Mouse (Mus musculus): ENCODE data around the gene Tmem121. TPM values are rescaled to one million over a fixed set of nuclear protein-coding genes. Genes with fewer than 3 reads are reported as not detected.

The Tmem121 gene
- polyA plus RNA-seq, 1 experiment from 2014 or later: 0.39 TPM

GRCm38 (mm10) chr12:113154747-113155075 lies 31.0 kb upstream of the Tmem121 start:
- peak overlapping the region; percentile 94 for H3K4me2 ChIP-seq (ENCODE audit: low read depth, low read length)
- no peak overlapping the region for H3K9ac ChIP-seq (ENCODE audit: low read depth, low read length)
- H3K27me3 ChIP-seq (ENCODE audit: control insufficient read depth, insufficient read depth, low read depth, low read length): peaks cover 24% of the 10 kb centered on the region
- no peak for ATAC-seq (ENCODE audit: low read depth)
- no peaks in the 10 kb centered on the region for H3K36me3 ChIP-seq (ENCODE audit: control insufficient read depth, insufficient read depth)
- H3K4me3 ChIP-seq (ENCODE audit: low read depth, low read length): peak overlapping the region; percentile 60
- 73% methylated on average over 6 of the region's 6 CpGs for WGBS (ENCODE audit: insufficient replicate concordance)
- H3K9me3 ChIP-seq (replicated peaks; ENCODE audit: control insufficient read depth, low read length): no peaks in the 10 kb centered on the region
- H3K4me1 ChIP-seq (ENCODE audit: control insufficient read depth, low read depth, low read length): peaks cover 38% of the 10 kb centered on the region
- H3K27ac ChIP-seq (ENCODE audit: low read length): no peak overlapping the region

GRCm38 (mm10) chr12:113155076-113155771 lies 30.5 kb upstream of the Tmem121 start:
- H3K4me3 ChIP-seq (ENCODE audit: low read depth, low read length): peak overlapping the region; percentile 60
- H3K27me3 ChIP-seq (ENCODE audit: control insufficient read depth, insufficient read depth, low read depth, low read length): peaks cover 24% of the 10 kb centered on the region
- 6% methylated on average over 32 of the region's 32 CpGs for WGBS (ENCODE audit: insufficient replicate concordance)
- ATAC-seq (ENCODE audit: low read depth): no peak
- peaks cover 38% of the 10 kb centered on the region for H3K4me1 ChIP-seq (ENCODE audit: control insufficient read depth, low read depth, low read length)
- no peaks in the 10 kb centered on the region for H3K36me3 ChIP-seq (ENCODE audit: control insufficient read depth, insufficient read depth)
- peak overlapping the region; percentile 64 for H3K27ac ChIP-seq (ENCODE audit: low read length)
- H3K9ac ChIP-seq (ENCODE audit: low read depth, low read length): peak overlapping the region; percentile 57
- peak overlapping the region; percentile 94 for H3K4me2 ChIP-seq (ENCODE audit: low read depth, low read length)
- no peaks in the 10 kb centered on the region for H3K9me3 ChIP-seq (replicated peaks; ENCODE audit: control insufficient read depth, low read length)

GRCm38 (mm10) chr12:113155887-113156539 lies 29.7 kb upstream of the Tmem121 start, which contains the start of gene Tedc1:
Tedc1 (plus strand) TSS chr12:113156421.
- Histone ChIP-seq H3K27ac (ENCODE audit: low read length) (peak within 1 kb of the TSS; percentile 75), H3K4me1 (ENCODE audit: control insufficient read depth, low read depth, low read length) (peaks cover 35% of the 10 kb centered on the region), H3K4me3 (ENCODE audit: low read depth, low read length) (peak within 1 kb of the TSS; percentile 84), H3K4me2 (ENCODE audit: low read depth, low read length) (peak within 1 kb of the TSS; percentile 95), H3K9me3 (replicated peaks; ENCODE audit: control insufficient read depth, low read length) (no peaks in the 10 kb centered on the region), H3K27me3 (ENCODE audit: control insufficient read depth, insufficient read depth, low read depth, low read length) (peaks cover 19% of the 10 kb centered on the region), H3K9ac (ENCODE audit: low read depth, low read length) (peak within 1 kb of the TSS; percentile 87), H3K36me3 (ENCODE audit: control insufficient read depth, insufficient read depth) (no peaks in the 10 kb centered on the region)
- peak; percentile 96 for ATAC-seq (ENCODE audit: low read depth)
- under 1% methylated on average over 46 of the region's 46 CpGs for WGBS (ENCODE audit: insufficient replicate concordance)

DNA sequence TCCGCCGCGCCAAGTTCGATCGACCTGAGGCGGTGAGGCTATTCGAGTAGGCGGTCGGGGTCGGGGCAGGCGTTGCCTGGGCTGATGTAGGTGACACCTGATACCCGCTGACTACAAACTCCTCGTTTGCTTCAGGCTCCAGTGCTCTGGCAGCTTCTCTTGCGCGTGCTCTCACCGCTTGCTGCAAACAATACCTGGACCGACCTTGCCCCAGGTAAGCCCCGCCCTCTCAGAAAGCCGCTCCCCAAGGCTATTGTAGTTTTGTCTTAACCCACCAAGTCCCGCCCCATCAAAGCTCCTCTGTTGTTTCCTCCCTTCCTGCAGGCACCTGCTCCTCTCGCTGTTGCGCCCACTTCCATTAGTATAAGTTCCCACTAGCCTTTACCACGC lies 29.2 kb upstream of the Tmem121 start:
- under 1% methylated on average over 23 of the region's 23 CpGs for WGBS (ENCODE audit: insufficient replicate concordance)
- Histone ChIP-seq H3K4me3 (ENCODE audit: low read depth, low read length) (peak overlapping the region; percentile 84), H3K4me2 (ENCODE audit: low read depth, low read length) (peak overlapping the region; percentile 95), H3K36me3 (ENCODE audit: control insufficient read depth, insufficient read depth) (no peaks in the 10 kb centered on the region), H3K4me1 (ENCODE audit: control insufficient read depth, low read depth, low read length) (peaks cover 30% of the 10 kb centered on the region), H3K9ac (ENCODE audit: low read depth, low read length) (peak overlapping the region; percentile 87), H3K9me3 (replicated peaks; ENCODE audit: control insufficient read depth, low read length) (no peaks in the 10 kb centered on the region), H3K27ac (ENCODE audit: low read length) (peak overlapping the region; percentile 75), H3K27me3 (ENCODE audit: control insufficient read depth, insufficient read depth, low read depth, low read length) (peaks cover 14% of the 10 kb centered on the region)
- ATAC-seq (ENCODE audit: low read depth): no peak

DNA sequence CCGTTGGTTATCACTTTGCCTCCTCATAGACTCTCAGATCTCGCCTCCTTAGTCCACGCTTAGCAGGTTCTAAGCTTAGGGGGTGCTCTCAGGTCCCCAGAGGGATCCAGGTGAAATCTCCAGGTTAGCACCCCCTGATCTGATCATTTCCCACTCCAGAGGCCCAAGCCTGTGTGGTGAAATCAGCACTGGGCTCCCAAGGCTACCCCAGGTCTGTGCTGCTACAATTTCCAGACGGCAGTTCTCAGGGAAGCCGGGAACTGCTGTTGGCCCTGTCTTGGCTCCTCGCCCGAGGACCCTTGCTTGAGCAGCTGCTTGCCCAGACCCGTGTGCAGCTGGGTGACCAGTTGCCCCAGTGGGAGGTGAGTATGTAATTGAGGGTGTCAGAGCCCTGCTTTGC lies 28.7 kb upstream of the Tmem121 start:
- Histone ChIP-seq H3K9me3 (replicated peaks; ENCODE audit: control insufficient read depth, low read length) (no peaks in the 10 kb centered on the region), H3K27me3 (ENCODE audit: control insufficient read depth, insufficient read depth, low read depth, low read length) (peaks cover 9% of the 10 kb centered on the region), H3K36me3 (ENCODE audit: control insufficient read depth, insufficient read depth) (no peaks in the 10 kb centered on the region), H3K27ac (ENCODE audit: low read length) (no peak overlapping the region), H3K4me1 (ENCODE audit: control insufficient read depth, low read depth, low read length) (peaks cover 25% of the 10 kb centered on the region), H3K4me2 (ENCODE audit: low read depth, low read length) (peak overlapping the region; percentile 95), H3K4me3 (ENCODE audit: low read depth, low read length) (peak overlapping the region; percentile 84), H3K9ac (ENCODE audit: low read depth, low read length) (peak overlapping the region; percentile 87)
- no peak for ATAC-seq (ENCODE audit: low read depth)
- 44% methylated on average over 8 of the region's 8 CpGs for WGBS (ENCODE audit: insufficient replicate concordance)

DNA sequence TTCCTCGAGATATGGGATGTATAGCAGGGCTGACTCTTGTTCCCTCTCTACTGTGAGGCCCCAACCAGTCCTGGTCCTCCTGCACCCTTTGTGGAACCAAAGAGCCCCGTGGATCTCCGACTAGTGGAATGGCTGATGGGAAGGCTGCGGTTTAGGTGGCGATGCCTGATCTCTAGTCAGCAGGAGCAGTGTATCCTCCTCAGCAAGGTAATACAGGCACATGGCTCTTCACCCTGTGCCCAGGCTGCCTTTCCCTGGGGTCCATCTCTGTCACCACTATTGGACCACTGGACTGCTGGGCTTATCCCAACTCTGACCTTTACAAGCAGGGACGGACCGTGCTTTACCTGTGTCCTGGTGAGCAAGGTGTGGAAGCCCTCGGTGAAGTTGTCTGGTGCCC lies 28.2 kb upstream of the Tmem121 start:
- no peak for ATAC-seq (ENCODE audit: low read depth)
- Histone ChIP-seq H3K27me3 (ENCODE audit: control insufficient read depth, insufficient read depth, low read depth, low read length) (0 out of 2 replicates have a peak, but pooled peaks cover 5% of the 10 kb centered on the region), H3K9ac (ENCODE audit: low read depth, low read length) (no peak overlapping the region), H3K9me3 (replicated peaks; ENCODE audit: control insufficient read depth, low read length) (no peaks in the 10 kb centered on the region), H3K4me2 (ENCODE audit: low read depth, low read length) (peak overlapping the region; percentile 95; the same call in 1 of the 2 replicates), H3K27ac (ENCODE audit: low read length) (no peak overlapping the region), H3K4me3 (ENCODE audit: low read depth, low read length) (no peak overlapping the region), H3K4me1 (ENCODE audit: control insufficient read depth, low read depth, low read length) (peaks cover 20% of the 10 kb centered on the region), H3K36me3 (ENCODE audit: control insufficient read depth, insufficient read depth) (no peaks in the 10 kb centered on the region)
- 85% methylated on average over 8 of the region's 8 CpGs for WGBS (ENCODE audit: insufficient replicate concordance)

GRCm38 (mm10) chr12:113157971-113158370 lies 27.8 kb upstream of the Tmem121 start:
- H3K27ac ChIP-seq (ENCODE audit: low read length): no peak overlapping the region
- H3K4me2 ChIP-seq (ENCODE audit: low read depth, low read length): no peak overlapping the region
- H3K9me3 ChIP-seq (replicated peaks; ENCODE audit: control insufficient read depth, low read length): no peaks in the 10 kb centered on the region
- 81% methylated on average over 8 of the region's 8 CpGs for WGBS (ENCODE audit: insufficient replicate concordance)
- peaks cover 2% of the 10 kb centered on the region; the same call in 1 of the 2 replicates for H3K36me3 ChIP-seq (ENCODE audit: control insufficient read depth, insufficient read depth)
- peaks cover 18% of the 10 kb centered on the region for H3K4me1 ChIP-seq (ENCODE audit: control insufficient read depth, low read depth, low read length)
- ATAC-seq (ENCODE audit: low read depth): no peak
- H3K4me3 ChIP-seq (ENCODE audit: low read depth, low read length): no peak overlapping the region
- H3K9ac ChIP-seq (ENCODE audit: low read depth, low read length): no peak overlapping the region
- 0 out of 2 replicates have a peak, but pooled peaks cover 5% of the 10 kb centered on the region for H3K27me3 ChIP-seq (ENCODE audit: control insufficient read depth, insufficient read depth, low read depth, low read length)

GRCm38 (mm10) chr12:113163561-113164006 lies 22.1 kb upstream of the Tmem121 start:
- Histone ChIP-seq H3K4me1 (ENCODE audit: control insufficient read depth, low read depth, low read length) (no peaks in the 10 kb centered on the region), H3K27ac (ENCODE audit: low read length) (no peak overlapping the region), H3K4me2 (ENCODE audit: low read depth, low read length) (no peak overlapping the region), H3K36me3 (ENCODE audit: control insufficient read depth, insufficient read depth) (peaks cover 7% of the 10 kb centered on the region), H3K9ac (ENCODE audit: low read depth, low read length) (no peak overlapping the region), H3K4me3 (ENCODE audit: low read depth, low read length) (no peak overlapping the region), H3K27me3 (ENCODE audit: control insufficient read depth, insufficient read depth, low read depth, low read length) (no peaks in the 10 kb centered on the region), H3K9me3 (replicated peaks; ENCODE audit: control insufficient read depth, low read length) (no peaks in the 10 kb centered on the region)
- WGBS (ENCODE audit: insufficient replicate concordance): 83% methylated on average over 11 of the region's 11 CpGs
- no peak for ATAC-seq (ENCODE audit: low read depth)

GRCm38 (mm10) chr12:113168031-113168536 lies 17.6 kb upstream of the Tmem121 start:
- ATAC-seq (ENCODE audit: low read depth): peak; percentile 35; the same call in 1 of the 2 replicates

More at GRCm38 (mm10) chr12:113168031-113168536, 17.6 kb upstream of the Tmem121 start:
- WGBS (ENCODE audit: insufficient replicate concordance): 15% methylated on average over 9 of the region's 9 CpGs
- Histone ChIP-seq H3K4me1 (ENCODE audit: control insufficient read depth, low read depth, low read length) (no peaks in the 10 kb centered on the region), H3K9me3 (replicated peaks; ENCODE audit: control insufficient read depth, low read length) (no peaks in the 10 kb centered on the region), H3K9ac (ENCODE audit: low read depth, low read length) (no peak overlapping the region), H3K4me3 (ENCODE audit: low read depth, low read length) (no peak overlapping the region), H3K27ac (ENCODE audit: low read length) (no peak overlapping the region), H3K4me2 (ENCODE audit: low read depth, low read length) (no peak overlapping the region), H3K36me3 (ENCODE audit: control insufficient read depth, insufficient read depth) (peaks cover 4% of the 10 kb centered on the region), H3K27me3 (ENCODE audit: control insufficient read depth, insufficient read depth, low read depth, low read length) (no peaks in the 10 kb centered on the region)
